Mouse (Mus musculus) midbrain, embryonic 15.5 days (tissue): ENCODE measurements at regions not wholly inside any gene's neighbourhood (a gene's known extent, or its start where the extent isn't known, plus 50 kb on each side); places are given as distances from the start of the nearest gene placed in this dataset.

Experiments used
- ATAC-seq: fragments of 200-750 bp; cut with Nextera tagmentation; replicated peaks from 2 replicates; pipeline ENCODE4 v1.8.0; 2017; ENCODE audit warnings: moderate TSS enrichment
- H3K27ac ChIP-seq: fragments of 300-500 bp; sonication (generic); 2 replicates; pipeline ENCODE4 v1.5.1; 2015; ENCODE audit warnings: mild to moderate bottlenecking, inconsistent platforms
- H3K27me3 ChIP-seq: fragments of 300-500 bp; sonication (generic); replicated peaks from 2 replicates; pipeline ENCODE4 v1.6.1; 2015; ENCODE audit warnings: inconsistent platforms
- H3K36me3 ChIP-seq: fragments of 300-500 bp; sonication (generic); replicated peaks from 2 replicates; pipeline ENCODE4 v1.6.1; 2015; ENCODE audit warnings: inconsistent platforms
- H3K4me1 ChIP-seq: fragments of 300-500 bp; sonication (generic); 2 replicates; pipeline ENCODE4 v1.6.1; 2015; ENCODE audit warnings: inconsistent platforms
- H3K4me2 ChIP-seq: fragments of 300-500 bp; sonication (generic); 2 replicates; pipeline ENCODE4 v1.6.1; 2015; ENCODE audit warnings: inconsistent platforms, mild to moderate bottlenecking, moderate library complexity
- H3K4me3 ChIP-seq: fragments of 300-500 bp; sonication (generic); 2 replicates; pipeline ENCODE4 v1.5.1; 2015; ENCODE audit warnings: mild to moderate bottlenecking, inconsistent platforms
- H3K9ac ChIP-seq: fragments of 300-500 bp; sonication (generic); 2 replicates; pipeline ENCODE4 v1.6.1; 2015; ENCODE audit warnings: mild to moderate bottlenecking, inconsistent platforms
- H3K9me3 ChIP-seq: fragments of 300-500 bp; sonication (generic); 2 replicates; pipeline ENCODE4 v1.6.1; 2016; ENCODE audit warnings: inconsistent platforms
- WGBS: fragments of 180-500 bp; shearing (Covaris S2); methylation state at CpG from one replicate; pipeline ENCODE4 v1.1.7; 2015; ENCODE audit warnings: mixed read lengths; 5-methylcytosine and 5-hydroxymethylcytosine counted together

DNA sequence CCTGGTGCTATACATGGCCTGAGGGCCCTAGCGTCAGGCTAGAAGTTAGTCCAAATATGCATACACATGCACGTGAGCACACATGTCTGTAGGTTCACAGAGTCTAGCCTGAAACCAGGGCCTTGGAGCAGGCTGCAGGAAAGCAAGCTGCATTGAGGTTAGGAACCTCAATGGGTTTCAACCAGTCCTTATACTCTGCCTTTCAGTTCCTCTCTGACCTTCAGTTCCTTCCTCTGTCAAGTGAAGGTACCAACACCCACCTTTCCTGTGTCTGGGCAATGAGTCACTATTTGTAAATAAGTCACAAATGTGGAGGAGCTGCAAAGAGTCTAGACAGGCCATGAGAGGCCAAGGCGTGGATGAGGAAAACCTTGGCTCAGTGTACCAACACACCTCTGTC, 89.1 kb upstream of the Zfp703 start:
- ATAC-seq, result no peak
- Histone ChIP-seq H3K27me3 (no peaks in the 10 kb centered on the region), H3K4me1 (no peaks in the 10 kb centered on the region), H3K36me3 (no peaks in the 10 kb centered on the region), H3K4me3 (no peak overlapping the region), H3K9ac (no peak overlapping the region), H3K9me3 (no peaks in the 10 kb centered on the region), H3K27ac (no peak overlapping the region), H3K4me2 (no peak overlapping the region)
- WGBS, result 86% methylated on average over 3 of the region's 3 CpGs

- no peak overlapping the region for H3K4me3 ChIP-seq
- WGBS, result 69% methylated on average over 11 of the region's 11 CpGs
- no peaks in the 10 kb centered on the region for H3K4me1 ChIP-seq
- no peak overlapping the region for H3K9ac ChIP-seq
- H3K27ac ChIP-seq, result no peak overlapping the region
- ATAC-seq, result no peak
- H3K27me3 ChIP-seq, result no peaks in the 10 kb centered on the region
- no peaks in the 10 kb centered on the region for H3K36me3 ChIP-seq
- no peak overlapping the region for H3K4me2 ChIP-seq
- no peaks in the 10 kb centered on the region for H3K9me3 ChIP-seq
Observed at GRCm38 (mm10) chr8:26891881-26892280, 85.2 kb upstream of the Zfp703 start.

DNA sequence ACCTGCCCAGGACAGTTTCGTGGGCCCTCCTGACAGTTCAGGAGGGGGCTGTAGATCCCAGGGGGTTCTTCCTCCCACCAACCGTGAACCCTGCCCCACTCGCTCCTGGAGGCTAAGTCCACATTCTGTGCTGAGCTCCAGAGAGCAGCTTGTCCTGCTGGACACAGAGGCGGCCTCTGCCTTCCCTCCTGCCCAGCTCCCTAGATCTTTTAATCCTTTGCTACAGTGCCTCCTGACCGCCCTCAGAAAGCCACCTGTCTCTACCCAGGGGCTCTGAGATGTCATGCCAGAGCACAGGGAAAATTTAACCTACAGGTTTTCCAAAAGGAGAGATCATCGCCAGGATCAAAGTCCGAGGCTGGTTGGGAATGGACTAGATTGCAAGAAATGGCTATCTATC, 84.7 kb upstream of the Zfp703 start:
- Histone ChIP-seq H3K4me3 (no peak overlapping the region), H3K9ac (no peak overlapping the region), H3K4me1 (no peaks in the 10 kb centered on the region), H3K4me2 (no peak overlapping the region), H3K36me3 (no peaks in the 10 kb centered on the region), H3K9me3 (no peaks in the 10 kb centered on the region), H3K27ac (no peak overlapping the region), H3K27me3 (no peaks in the 10 kb centered on the region)
- ATAC-seq, result no peak
- WGBS, result 63% methylated on average over 7 of the region's 7 CpGs

DNA sequence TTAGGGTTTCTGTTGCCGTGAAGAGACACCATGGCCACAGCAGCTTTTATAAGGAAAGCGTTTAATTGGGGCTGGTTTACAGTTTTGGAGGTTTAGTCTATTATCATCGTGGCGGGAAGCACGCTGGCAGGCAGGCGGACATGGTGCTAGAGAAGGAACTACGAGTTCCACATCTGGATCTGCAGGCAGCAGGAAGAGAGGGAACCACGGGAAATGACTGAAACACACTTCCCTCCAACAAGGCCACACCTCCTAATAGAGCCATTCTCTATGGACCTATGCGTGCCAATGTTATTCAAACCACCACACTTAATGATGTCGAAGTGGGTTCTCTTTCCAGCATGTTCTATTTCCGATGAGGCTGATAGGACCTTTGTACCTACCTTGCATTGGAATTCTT, 81.3 kb upstream of the Zfp703 start:
- no peaks in the 10 kb centered on the region for H3K36me3 ChIP-seq
- WGBS, result 92% methylated on average over 11 of the region's 11 CpGs
- no peaks in the 10 kb centered on the region for H3K9me3 ChIP-seq
- H3K27ac ChIP-seq, result no peak overlapping the region
- no peak overlapping the region for H3K4me2 ChIP-seq
- H3K9ac ChIP-seq, result no peak overlapping the region
- no peaks in the 10 kb centered on the region for H3K4me1 ChIP-seq
- ATAC-seq, result no peak
- H3K27me3 ChIP-seq, result no peaks in the 10 kb centered on the region
- H3K4me3 ChIP-seq, result no peak overlapping the region

GRCm38 (mm10) chr8:26903289-26903688, 73.8 kb upstream of the Zfp703 start:
- no peaks in the 10 kb centered on the region for H3K4me1 ChIP-seq
- no peak for ATAC-seq
- no peak overlapping the region for H3K4me3 ChIP-seq
- 83% methylated on average over 5 of the region's 5 CpGs for WGBS
- H3K4me2 ChIP-seq, result no peak overlapping the region
- no peaks in the 10 kb centered on the region for H3K27me3 ChIP-seq
- H3K36me3 ChIP-seq, result no peaks in the 10 kb centered on the region
- H3K27ac ChIP-seq, result no peak overlapping the region
- H3K9ac ChIP-seq, result no peak overlapping the region
- H3K9me3 ChIP-seq, result no peaks in the 10 kb centered on the region

GRCm38 (mm10) chr8:26906257-26906656, 70.9 kb upstream of the Zfp703 start:
- no peak overlapping the region for H3K4me2 ChIP-seq
- ATAC-seq, result no peak
- no peak overlapping the region for H3K27ac ChIP-seq
- no peaks in the 10 kb centered on the region for H3K9me3 ChIP-seq
- no peak overlapping the region for H3K9ac ChIP-seq
- WGBS, result 92% methylated on average over 4 of the region's 4 CpGs
- no peak overlapping the region for H3K4me3 ChIP-seq
- no peaks in the 10 kb centered on the region for H3K27me3 ChIP-seq
- no peaks in the 10 kb centered on the region for H3K36me3 ChIP-seq
- no peaks in the 10 kb centered on the region for H3K4me1 ChIP-seq

DNA sequence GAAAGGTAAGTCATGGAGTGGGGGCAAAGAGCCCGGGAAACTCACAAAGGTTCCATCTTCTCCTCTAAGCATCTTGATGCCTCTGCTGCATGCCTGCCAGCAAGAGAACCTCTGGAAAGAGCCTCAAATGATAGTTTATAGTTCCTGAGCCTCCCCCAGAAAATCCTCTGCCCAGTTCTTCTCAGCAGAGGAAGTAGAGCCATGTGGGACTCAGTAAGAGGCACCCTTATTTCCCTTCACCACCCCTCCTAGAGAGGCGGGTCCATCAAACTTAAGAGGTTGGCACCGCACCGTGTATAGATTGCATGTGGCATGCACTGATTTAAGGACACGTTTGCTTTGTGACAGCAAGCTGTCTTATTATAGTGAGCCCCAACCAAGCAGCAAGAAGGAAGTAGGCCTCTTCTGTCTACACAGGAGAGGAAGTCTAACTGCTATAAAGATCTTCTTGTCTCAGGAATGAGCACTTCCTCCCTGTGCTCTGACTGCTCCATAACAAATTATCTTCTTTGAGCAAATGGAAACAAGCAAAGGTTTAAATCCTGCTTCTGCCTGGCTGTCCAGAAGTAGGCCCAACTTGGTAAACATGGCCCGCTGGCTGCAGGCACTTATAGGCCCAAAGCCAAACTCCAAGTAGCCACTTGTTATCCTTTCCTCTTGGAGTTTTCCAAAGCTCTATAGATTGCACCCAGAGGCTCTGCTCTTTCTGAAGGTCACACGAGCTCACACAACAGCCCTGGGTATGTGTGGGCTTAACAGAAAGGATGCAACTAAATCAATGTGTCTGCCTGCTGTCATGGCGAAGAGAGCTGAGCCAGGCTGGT, 69.6 kb upstream of the Zfp703 start:
- H3K4me1 ChIP-seq, result no peaks in the 10 kb centered on the region
- no peak for ATAC-seq
- WGBS, result 87% methylated on average over 8 of the region's 8 CpGs
- no peak overlapping the region for H3K4me3 ChIP-seq
- H3K27ac ChIP-seq, result no peak overlapping the region
- H3K36me3 ChIP-seq, result no peaks in the 10 kb centered on the region
- no peaks in the 10 kb centered on the region for H3K27me3 ChIP-seq
- H3K9ac ChIP-seq, result no peak overlapping the region
- no peaks in the 10 kb centered on the region for H3K9me3 ChIP-seq
- H3K4me2 ChIP-seq, result no peak overlapping the region

DNA sequence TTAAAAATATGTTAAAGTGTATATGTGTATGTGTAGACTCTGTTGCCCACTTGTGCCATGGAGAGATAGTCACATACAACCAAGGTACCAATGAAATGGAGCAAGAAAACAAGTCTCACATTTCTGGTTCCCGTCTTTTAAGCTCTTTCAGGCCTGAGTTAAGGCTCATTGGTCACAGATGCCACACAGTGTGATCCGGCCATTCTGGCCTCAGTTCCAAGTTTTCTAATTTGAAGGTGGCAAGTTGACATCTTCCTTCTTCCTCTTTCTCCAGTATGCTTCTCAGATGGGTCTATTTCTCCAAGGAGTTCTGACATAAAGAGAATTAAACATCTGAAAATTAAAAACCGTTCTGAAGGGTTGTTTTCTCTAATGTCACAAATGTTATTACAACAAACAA, 66.9 kb upstream of the Zfp703 start:
- Histone ChIP-seq H3K27ac (no peak overlapping the region), H3K9ac (no peak overlapping the region), H3K4me1 (no peaks in the 10 kb centered on the region), H3K36me3 (no peaks in the 10 kb centered on the region), H3K4me2 (no peak overlapping the region), H3K4me3 (no peak overlapping the region), H3K27me3 (no peaks in the 10 kb centered on the region), H3K9me3 (no peaks in the 10 kb centered on the region)
- WGBS, result 76% methylated on average over 3 of the region's 3 CpGs
- ATAC-seq, result no peak

DNA sequence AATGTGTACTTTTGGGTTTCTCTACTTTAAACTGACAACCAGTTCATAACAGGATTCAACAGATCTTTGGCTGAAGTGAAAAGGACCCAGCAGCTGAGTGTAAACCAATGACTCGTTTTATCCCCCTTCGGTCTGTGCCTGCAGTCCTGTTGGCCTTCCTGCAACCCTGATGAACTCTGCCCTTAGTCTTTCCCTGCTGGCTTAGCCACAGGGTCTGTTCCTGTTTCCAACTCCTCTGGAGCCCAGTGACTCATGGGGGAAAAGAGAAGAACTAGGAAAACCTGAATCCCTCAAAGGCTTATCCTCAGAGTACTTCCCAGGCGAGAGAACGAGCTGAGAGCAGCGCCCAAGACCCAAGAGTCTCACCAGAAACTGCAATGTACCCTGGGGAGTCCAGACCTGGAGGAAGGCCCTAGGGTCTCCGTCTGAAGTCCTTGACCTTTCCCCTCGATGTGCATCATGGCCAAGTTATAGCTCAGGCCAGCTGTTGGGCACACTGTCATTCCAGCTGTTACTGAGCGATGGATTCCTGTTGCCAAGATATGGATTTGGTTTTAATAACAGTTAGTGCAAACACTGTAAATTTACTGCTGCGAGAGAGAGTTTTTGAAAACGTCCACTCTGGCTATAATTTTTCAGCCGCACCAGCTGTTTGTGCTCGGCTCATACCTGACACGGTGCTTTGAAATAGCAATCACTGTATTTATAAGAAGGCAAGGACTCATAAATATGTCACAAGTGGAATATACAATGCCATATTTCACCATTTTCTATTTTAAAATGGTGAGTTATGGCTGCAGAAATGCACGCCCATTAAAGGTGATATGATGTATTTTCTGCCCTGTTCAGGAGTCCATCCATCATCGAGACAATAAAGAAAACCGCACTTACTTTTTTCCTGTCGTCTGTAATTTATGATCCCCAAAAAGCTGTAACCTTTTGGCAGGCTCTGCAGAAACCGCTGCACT, 63.3 kb upstream of the Zfp703 start:
- WGBS, result 84% methylated on average over 18 of the region's 18 CpGs

GRCm38 (mm10) chr8:26915731-26916130, 61.4 kb upstream of the Zfp703 start:
- ATAC-seq, result no peak
- Histone ChIP-seq H3K9ac (no peak overlapping the region), H3K9me3 (no peaks in the 10 kb centered on the region), H3K27ac (no peak overlapping the region), H3K4me2 (no peak overlapping the region), H3K4me3 (no peak overlapping the region), H3K27me3 (no peaks in the 10 kb centered on the region), H3K4me1 (no peaks in the 10 kb centered on the region), H3K36me3 (no peaks in the 10 kb centered on the region)
- WGBS, result 81% methylated on average over 8 of the region's 8 CpGs

More for the DNA sequence above, 63.3 kb upstream of the Zfp703 start:
- ATAC-seq, result no peak
- Histone ChIP-seq H3K4me1 (no peaks in the 10 kb centered on the region), H3K36me3 (no peaks in the 10 kb centered on the region), H3K27me3 (no peaks in the 10 kb centered on the region), H3K4me3 (no peak overlapping the region), H3K27ac (no peak overlapping the region), H3K9me3 (no peaks in the 10 kb centered on the region), H3K4me2 (no peak overlapping the region), H3K9ac (no peak overlapping the region)

DNA sequence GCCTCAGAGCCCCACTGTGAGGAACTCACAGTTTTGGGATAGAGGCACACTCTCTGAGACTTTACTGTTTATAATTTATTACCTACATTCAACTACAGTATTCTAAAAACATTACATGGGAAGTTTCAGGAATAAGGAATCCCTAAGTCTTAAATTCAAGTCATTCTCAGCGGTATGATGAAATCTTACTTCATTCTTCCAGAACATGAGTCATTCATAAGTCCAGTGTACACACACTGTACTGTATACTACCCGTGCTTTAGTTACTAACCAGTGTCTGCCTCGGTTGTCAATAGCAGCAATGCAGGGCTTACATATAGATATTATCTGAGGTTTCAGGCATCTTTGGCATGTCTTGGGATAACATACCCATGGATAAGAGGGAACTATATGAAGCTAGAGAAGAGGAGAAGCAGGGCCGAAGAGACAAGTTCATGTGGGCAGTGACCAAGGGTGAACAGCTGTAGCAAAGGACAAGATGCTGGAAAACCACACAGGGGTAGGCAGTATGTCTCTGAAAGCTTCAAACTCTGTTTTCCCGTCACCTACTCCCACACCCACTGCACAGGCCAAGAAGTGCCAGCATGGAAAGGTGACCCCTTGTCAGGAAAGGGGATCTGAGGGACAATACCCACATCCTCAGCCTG, 55.5 kb upstream of the Zfp703 start:
- no peaks in the 10 kb centered on the region for H3K27me3 ChIP-seq
- ATAC-seq, result no peak
- no peak overlapping the region for H3K4me2 ChIP-seq
- H3K27ac ChIP-seq, result no peak overlapping the region
- H3K9ac ChIP-seq, result no peak overlapping the region
- H3K9me3 ChIP-seq, result no peaks in the 10 kb centered on the region
- 92% methylated on average over 5 of the region's 5 CpGs for WGBS
- H3K4me1 ChIP-seq, result no peaks in the 10 kb centered on the region
- H3K4me3 ChIP-seq, result no peak overlapping the region
- no peaks in the 10 kb centered on the region for H3K36me3 ChIP-seq

DNA sequence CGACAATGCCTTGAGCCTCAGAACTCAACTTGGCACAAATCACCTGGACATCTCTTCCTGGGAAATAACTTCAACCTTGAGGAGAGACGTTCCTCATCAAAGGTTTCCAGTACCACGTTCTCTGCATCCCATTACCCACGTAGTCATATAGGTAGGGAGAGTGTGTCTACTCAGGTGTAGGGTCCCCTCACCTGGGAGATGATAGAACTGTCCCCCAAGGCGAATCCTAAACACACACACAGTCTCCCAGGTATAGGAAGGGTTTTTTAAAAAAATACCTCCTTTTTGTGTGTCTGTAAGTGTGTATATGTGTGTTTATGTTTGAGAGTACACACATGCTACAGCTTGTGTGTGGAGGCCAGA, 55.0 kb upstream of the Zfp703 start:
- H3K4me1 ChIP-seq, result no peaks in the 10 kb centered on the region
- H3K27ac ChIP-seq, result no peak overlapping the region
- ATAC-seq, result no peak
- no peak overlapping the region for H3K4me2 ChIP-seq
- no peak overlapping the region for H3K9ac ChIP-seq
- H3K27me3 ChIP-seq, result no peaks in the 10 kb centered on the region
- H3K9me3 ChIP-seq, result no peaks in the 10 kb centered on the region
- no peaks in the 10 kb centered on the region for H3K36me3 ChIP-seq
- 87% methylated on average over 5 of the region's 5 CpGs for WGBS
- H3K4me3 ChIP-seq, result no peak overlapping the region
